ENCODE assay signal across 10 mouse cellular contexts in genomic region chr7:6810556-6810955, GRCm38 (mm10).
DNase-seq lines count a peak whose midpoint lies in the region; ATAC-seq and TF ChIP-seq lines count a peak whose summit lies in the region.
"Had no signal": no experiment of that assay in that cellular context is flagged by ENCODE, and none has a peak within 500 bp of the region (broad histone marks: within the 10 kb centered on the region; RNA-seq: fewer than 3 reads in every experiment).

No protein-coding gene starts in this region.

- no peak overlapping the region for H3K4me3 ChIP-seq in forebrain, postnatal 0 days (ENCODE audit: low read depth, low read length)
- no peak overlapping the region for H3K4me3 ChIP-seq in neural tube, embryonic 14.5 days (ENCODE audit: low read depth, low read length)
- no peak overlapping the region for H3K4me3 ChIP-seq in liver, postnatal 0 days (ENCODE audit: low read depth, low read length)
- H3K4me3 ChIP-seq: heart, embryonic 15.5 days; liver, embryonic 15.5 days had no signal

- peak overlapping the region; percentile 21; the same call in 1 of the 2 replicates for H3K27ac ChIP-seq in forebrain, postnatal 0 days (ENCODE audit: low read depth, low read length)
- no peak overlapping the region for H3K27ac ChIP-seq in neural tube, embryonic 14.5 days (ENCODE audit: low read depth, low read length)
- H3K27ac ChIP-seq in liver, postnatal 0 days (ENCODE audit: low read depth): no peak overlapping the region
- H3K27ac ChIP-seq: heart, embryonic 15.5 days; liver, embryonic 15.5 days had no signal

- no peaks in the 10 kb centered on the region for H3K9me3 ChIP-seq in forebrain, postnatal 0 days (ENCODE audit: low read length)
- H3K9me3 ChIP-seq in neural tube, embryonic 14.5 days (ENCODE audit: control insufficient read depth, low read length): no peaks in the 10 kb centered on the region
- H3K9me3 ChIP-seq in liver, postnatal 0 days (ENCODE audit: low read length): no peaks in the 10 kb centered on the region
- H3K9me3 ChIP-seq: heart, embryonic 15.5 days; liver, embryonic 15.5 days had no signal

- 8% methylated on average over 3 of the region's 3 CpGs for WGBS in forebrain, postnatal 0 days
- WGBS in neural tube, embryonic 14.5 days: 10% methylated on average over 3 of the region's 3 CpGs
- 60% methylated on average over 3 of the region's 3 CpGs for WGBS in liver, postnatal 0 days (ENCODE audit: insufficient replicate concordance)

- no peak for TF ChIP-seq EP300 in liver, postnatal 0 days (IDR thresholded peaks at IDR 0.05; ENCODE audit: low read depth)

- ATAC-seq in forebrain, postnatal 0 days: peak; percentile 93
- peak; percentile 90 for ATAC-seq in neural tube, embryonic 14.5 days (ENCODE audit: low read depth)
- ATAC-seq in liver, postnatal 0 days: no peak

- no peaks in the 10 kb centered on the region for H3K36me3 ChIP-seq in forebrain, postnatal 0 days (ENCODE audit: insufficient read depth)
- H3K36me3 ChIP-seq in neural tube, embryonic 14.5 days (ENCODE audit: control insufficient read depth, insufficient read depth, low read length): no peaks in the 10 kb centered on the region
- H3K36me3 ChIP-seq in liver, postnatal 0 days (replicated peaks; ENCODE audit: insufficient read depth, low read length): no peaks in the 10 kb centered on the region
- H3K36me3 ChIP-seq: heart, embryonic 15.5 days; liver, embryonic 15.5 days had no signal

- TF ChIP-seq CTCF in forebrain, postnatal 0 days (IDR thresholded peaks at IDR 0.05; ENCODE audit: low read depth): no peak
- TF ChIP-seq CTCF in liver, postnatal 0 days (IDR thresholded peaks at IDR 0.05; ENCODE audit: low read depth): no peak

- H3K9ac ChIP-seq in forebrain, postnatal 0 days: no peak overlapping the region
- H3K9ac ChIP-seq in neural tube, embryonic 14.5 days (replicated peaks; ENCODE audit: low read depth, low read length): no peak overlapping the region
- H3K9ac ChIP-seq in liver, postnatal 0 days (replicated peaks): no peak overlapping the region
- H3K9ac ChIP-seq: heart, embryonic 15.5 days; liver, embryonic 15.5 days had no signal

- H3K27me3 ChIP-seq in forebrain, postnatal 0 days (ENCODE audit: insufficient read depth, low read length): no peaks in the 10 kb centered on the region
- H3K27me3 ChIP-seq in neural tube, embryonic 14.5 days (ENCODE audit: control insufficient read depth, insufficient read depth, low read length): no peaks in the 10 kb centered on the region
- H3K27me3 ChIP-seq in liver, postnatal 0 days (ENCODE audit: insufficient read depth, low read length): no peaks in the 10 kb centered on the region
- H3K27me3 ChIP-seq: heart, embryonic 15.5 days; liver, embryonic 15.5 days had no signal

- H3K4me1 ChIP-seq in forebrain, postnatal 0 days (ENCODE audit: insufficient read depth): no peaks in the 10 kb centered on the region
- peaks cover 4% of the 10 kb centered on the region; the same call in 1 of the 2 replicates for H3K4me1 ChIP-seq in neural tube, embryonic 14.5 days (ENCODE audit: control insufficient read depth, insufficient read depth, low read length)
- no peaks in the 10 kb centered on the region for H3K4me1 ChIP-seq in liver, postnatal 0 days (ENCODE audit: insufficient read depth)
- H3K4me1 ChIP-seq: heart, embryonic 15.5 days; liver, embryonic 15.5 days had no signal

- DNase-seq in embryo, embryonic 10 days (ENCODE audit: low spot score): peak; percentile 83
- peak; percentile 77 for DNase-seq in forebrain, postnatal 0 days
- DNase-seq in left cerebral cortex, adult 11 months (ENCODE audit: low spot score): peak; percentile 40
- DNase-seq in urinary bladder, postnatal 25 days (ENCODE audit: low spot score): no peak
- no peak for DNase-seq in liver, postnatal 0 days
- no peak for DNase-seq in kidney, postnatal 14 days
- no peak for DNase-seq in testis, postnatal 14 days (ENCODE audit: low spot score)

- H3K4me2 ChIP-seq in forebrain, postnatal 0 days (ENCODE audit: low read depth): no peak overlapping the region
- no peak overlapping the region for H3K4me2 ChIP-seq in neural tube, embryonic 14.5 days (ENCODE audit: low read depth, low read length)
- no peak overlapping the region for H3K4me2 ChIP-seq in liver, postnatal 0 days (ENCODE audit: low read depth, low read length)
- H3K4me2 ChIP-seq: heart, embryonic 15.5 days; liver, embryonic 15.5 days had no signal

Comparison
In these comparisons a context has a peak if more than half of its experiments do, and no peak if none do; other contexts are left out.
1. DNase-seq: peak in embryo, embryonic 10 days (single experiment), forebrain, postnatal 0 days (single experiment) and left cerebral cortex, adult 11 months (single experiment); none in urinary bladder, postnatal 25 days (single experiment), liver, postnatal 0 days (single experiment), kidney, postnatal 14 days (single experiment) and testis, postnatal 14 days (single experiment).